Mouse (Mus musculus) adipocyte (in vitro differentiated cells): ENCODE data around the gene Dennd1a.

Source experiments
- DNase-seq: peaks from one replicate; pipeline ENCODE4 v3.0.0-alpha.2; 2016; ENCODE audit warnings: low spot score

Gene Dennd1a

DNA sequence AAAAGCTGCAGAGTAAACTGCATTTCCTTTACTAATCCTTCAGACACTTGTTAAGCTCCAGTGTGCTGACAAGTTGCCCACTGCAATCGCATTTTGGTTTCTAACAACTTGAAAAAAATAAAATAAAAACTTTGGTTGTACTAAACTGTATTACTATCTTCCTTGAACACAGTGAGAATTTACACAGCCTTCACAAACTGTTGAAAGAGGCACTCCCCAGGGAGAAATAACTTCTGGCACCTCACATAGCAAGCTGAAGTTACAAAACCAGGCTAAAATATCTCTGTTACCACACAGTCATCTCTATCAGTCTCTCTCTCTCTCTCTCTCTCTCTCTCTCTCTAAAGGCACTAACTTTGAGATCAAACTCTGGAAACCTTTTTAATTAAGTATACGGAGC, 63.4 kb downstream of the Dennd1a start:
- DNase-seq, result peak; percentile 90

DNA sequence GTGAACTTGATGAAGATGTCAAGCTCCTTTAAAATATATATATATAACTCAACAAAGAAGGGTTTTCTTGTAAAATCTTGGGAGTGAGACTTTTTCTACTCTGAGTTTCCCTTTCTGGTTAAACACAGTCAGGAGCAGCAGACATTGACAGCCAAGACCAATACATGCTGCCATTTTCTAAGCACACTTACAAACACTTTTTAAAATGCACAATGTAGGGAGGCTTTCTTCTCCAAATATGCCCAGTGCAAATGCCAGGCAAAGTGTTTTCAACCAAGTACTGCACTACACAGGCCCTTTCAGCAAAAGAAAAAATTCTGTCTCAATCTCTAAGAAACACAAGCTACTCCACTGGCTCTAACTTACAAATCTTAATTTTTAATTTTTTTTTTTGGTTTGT, 65.7 kb downstream of the Dennd1a start:
- no peak for DNase-seq

DNA sequence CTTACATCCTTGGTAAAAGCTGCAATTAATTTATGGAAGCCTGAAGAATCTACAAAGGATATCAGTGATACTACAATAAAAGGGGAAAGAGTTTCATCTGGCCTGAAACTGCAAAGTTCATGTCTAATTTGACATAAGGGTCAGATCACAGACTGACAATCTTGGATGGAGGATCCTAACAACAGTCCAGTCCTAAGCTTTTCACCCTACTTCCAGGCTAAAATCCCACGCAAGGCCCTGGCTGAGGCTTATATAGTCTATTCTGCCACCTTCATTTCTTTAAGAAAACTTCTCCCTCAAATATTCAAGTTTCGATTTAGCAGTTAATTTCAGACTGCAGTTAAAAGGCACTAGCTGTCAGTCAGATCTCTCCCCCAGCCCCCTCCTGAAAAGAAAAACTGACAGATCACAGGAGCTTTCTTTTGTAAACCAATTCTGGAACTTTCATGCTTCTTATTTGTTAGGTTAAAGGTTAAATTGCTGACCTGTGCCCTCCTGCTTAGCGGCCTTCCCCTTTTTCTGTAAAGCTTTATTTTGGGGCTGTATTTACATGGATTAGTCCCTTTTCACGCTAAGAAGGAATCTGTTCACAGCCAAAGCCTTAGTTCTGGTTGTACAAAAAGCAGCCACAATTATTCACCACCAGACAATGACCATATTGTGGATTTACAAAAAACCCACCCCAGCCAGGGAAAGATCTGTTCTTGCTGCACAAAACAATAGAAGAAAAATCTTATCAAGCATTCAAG, 66.3 kb downstream of the Dennd1a start:
- no peak for DNase-seq

DNA sequence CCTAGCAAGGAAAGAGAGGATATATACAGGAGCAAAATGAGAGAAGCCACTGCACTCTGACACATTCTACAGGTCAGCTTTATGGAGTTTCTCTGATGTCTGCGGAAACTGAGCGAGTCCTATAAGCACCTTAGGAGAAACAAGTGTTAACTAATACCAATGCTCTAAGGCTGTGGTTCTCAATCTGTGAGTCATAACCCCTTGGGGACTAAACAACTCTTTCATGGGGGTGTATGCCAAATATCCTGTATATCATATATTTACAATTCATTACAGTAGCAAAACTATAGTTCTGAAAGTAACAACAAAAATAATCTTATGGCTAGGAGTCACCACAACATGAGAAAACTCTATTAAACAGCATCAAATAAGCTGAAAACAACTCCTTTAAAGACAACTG, 67.5 kb downstream of the Dennd1a start:
- DNase-seq, result no peak

DNA sequence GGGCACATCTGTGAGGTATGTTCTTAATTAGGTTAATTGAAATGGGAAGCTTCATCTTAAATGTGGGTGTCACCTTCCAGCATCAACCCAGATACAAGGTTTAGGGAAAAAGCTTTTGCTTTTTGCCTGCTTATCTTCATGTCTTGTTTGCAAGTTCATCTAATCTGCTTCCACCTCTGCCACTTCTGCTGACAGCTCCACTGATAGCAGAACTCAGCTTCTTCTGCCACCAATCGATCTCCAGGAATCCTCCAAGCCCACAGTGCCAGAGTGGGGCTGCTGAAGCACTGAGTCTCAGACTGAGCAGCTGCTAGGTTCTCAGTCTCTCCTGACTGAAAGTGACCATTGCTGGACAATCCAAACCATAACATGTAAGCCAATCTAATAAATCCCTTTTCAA, 74.1 kb downstream of the Dennd1a start:
- no peak for DNase-seq

DNA sequence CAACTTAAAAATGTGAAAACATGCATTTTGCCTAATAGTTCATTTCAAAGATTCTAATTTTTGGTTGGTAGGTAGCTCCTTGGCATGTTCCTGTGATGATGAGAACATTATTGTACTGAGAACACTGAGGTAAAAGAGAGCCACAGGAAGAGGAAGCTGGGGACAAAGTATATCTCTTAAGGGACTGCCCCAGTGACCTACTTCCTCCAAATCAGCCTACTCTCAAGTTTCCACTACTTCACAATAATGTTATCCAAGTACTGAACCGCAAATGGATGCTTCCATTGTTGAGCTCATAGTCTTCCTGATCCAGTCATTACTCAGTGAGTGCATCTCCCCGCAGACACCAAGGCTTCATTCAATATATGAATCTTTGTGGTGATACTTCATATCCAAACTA, 75.8 kb downstream of the Dennd1a start:
- no peak for DNase-seq

DNA sequence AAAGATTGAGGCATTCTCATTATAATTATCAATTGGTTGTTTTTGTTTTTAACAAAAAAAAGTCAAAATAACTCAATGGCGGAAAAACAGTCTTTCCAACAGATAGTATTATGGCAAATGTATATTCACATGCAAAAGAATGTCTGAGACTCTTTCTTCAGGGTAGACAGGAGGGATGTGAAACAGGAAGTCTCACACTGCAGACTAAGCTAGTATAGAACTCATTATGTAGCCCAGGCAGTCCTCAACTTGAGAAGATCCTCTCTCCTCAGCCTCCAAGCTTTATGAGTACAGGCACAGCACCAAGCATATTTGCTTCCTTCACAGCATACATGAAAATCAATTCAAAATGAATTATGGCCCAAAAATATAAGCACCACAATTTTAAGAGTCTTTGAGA, 79.4 kb downstream of the Dennd1a start:
- no peak for DNase-seq

DNA sequence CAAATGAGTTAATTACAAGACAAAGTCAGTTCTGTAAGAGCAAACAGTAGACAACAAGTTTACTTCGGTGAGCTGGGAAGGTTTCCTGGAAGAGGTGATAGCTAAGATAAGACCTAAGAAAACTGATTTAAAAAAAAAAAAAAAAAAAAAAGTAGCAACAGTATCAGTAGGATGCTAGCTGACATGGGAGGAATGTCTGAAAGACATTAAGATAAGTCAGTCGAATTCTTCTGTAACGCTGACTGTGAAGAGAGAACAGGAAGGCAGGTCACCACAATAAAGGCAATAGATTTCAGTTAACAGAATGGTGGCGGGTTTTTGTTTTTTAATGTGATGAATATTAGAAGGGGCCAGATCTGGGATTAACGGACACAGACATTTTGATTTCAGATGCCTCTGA, 81.9 kb downstream of the Dennd1a start:
- DNase-seq, result no peak

DNA sequence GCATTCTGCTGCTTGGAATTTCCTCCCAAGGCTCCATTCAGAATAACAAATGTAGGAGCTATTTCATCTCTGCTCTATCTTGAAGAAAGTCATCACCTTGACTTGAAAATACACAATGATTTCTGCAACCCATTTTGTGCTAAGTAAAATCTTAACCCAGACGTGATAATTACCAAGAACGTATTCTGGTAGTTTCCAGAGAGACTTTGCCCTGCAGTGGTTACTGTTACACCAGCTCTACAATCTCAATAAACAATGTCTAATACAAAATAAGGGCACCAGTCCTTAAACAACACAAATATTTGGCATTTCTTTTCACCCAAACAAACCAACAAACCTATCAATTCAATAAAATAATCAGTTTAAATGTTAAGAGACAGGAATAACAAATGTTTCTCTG, 82.5 kb downstream of the Dennd1a start:
- DNase-seq, result no peak

DNA sequence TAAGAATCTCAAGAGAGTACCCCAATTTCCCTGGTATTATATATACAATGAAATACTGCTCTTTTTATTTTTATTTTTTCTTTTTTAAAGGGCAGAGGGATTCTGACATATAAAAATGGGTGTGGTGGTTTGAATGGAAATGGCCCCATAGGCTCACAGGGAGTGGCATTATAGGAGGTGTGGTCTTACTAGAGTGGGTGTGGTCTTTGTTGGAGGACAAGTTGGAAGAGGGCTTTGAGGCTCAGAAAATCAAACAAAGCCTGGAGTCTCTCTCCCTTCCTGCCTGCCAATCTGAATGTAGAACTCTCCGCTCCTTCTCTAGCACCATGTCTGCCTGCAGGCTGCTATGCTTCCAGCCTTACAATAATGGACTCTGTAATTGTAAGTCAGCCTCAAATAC, 89.1 kb downstream of the Dennd1a start:
- DNase-seq, result no peak

DNA sequence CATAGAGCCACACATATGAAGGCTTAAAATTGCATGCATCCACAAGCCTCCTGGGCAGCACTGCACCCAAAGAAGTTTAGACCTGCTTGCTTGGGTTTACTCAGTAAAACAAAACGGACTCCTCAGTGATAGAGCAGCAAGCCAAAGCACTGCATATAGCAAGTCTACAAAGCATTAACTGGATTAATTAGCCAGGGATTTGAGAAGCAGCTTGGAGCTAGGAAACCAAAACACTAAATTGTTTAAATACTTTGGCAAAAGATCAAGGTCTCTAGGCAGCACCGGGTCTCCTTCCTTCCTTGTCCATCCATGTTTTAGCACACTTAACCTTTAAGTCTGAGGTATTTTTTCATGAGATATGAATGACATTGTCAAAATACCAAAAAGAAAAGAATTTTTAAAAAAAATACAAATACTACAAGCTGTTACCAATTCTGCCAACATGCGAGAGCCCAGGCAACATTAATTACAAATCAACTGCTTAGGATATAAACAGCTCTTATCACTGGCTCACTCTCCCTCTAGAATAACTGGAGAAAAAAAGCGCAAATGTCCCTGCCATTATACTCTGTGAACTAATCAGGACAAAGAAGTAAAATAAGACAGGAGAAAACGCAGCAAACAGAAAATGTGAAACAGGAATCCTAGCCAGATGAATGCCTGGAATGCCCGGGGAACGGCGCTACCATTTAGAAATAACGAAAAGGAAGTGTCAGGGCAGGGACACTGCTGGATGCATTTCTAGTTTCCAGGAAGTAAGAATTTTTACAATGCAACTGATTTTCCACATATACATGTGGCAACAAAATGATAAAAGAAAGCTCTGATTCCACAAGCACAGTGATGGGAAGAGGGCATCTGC, 90.8 kb downstream of the Dennd1a start:
- no peak for DNase-seq

DNA sequence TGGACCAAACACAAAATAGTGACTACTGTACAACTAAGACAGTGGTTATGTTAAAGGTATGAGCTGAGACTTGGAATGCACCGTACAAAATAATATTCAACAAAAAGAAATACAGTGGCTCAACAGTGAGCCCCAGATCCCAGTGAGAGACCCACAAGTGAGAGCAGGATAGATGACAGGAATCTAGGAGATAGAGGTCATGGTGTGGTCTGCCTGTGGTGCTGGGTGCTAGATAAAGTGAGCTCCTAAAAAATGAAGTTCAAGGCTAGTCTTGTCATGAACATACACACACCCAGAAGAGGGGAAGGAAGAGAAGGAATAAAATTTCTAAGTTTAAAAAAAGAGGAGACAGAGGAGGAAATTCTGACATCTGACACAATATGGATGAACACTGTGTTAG, 95.2 kb downstream of the Dennd1a start:
- DNase-seq, result no peak

DNA sequence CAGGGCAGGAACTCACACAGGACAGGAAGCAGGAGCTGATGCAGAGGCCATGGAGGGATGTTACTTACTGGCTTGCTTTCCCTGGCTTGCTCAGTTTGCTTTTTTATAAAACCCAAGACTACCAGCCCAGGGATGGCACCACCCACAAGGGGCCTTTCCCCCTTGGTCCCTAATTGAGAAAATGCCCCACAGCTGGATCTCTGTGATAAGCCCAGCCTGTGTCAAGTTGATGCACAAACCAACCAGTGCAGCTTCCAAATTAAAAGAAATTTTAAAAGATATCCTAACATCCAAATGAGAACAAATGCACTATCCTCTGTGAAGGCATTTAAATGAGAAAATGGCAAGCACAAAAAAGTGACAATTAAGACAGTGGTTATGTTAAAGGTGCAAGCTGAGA, 95.6 kb downstream of the Dennd1a start:
- DNase-seq, result no peak

DNA sequence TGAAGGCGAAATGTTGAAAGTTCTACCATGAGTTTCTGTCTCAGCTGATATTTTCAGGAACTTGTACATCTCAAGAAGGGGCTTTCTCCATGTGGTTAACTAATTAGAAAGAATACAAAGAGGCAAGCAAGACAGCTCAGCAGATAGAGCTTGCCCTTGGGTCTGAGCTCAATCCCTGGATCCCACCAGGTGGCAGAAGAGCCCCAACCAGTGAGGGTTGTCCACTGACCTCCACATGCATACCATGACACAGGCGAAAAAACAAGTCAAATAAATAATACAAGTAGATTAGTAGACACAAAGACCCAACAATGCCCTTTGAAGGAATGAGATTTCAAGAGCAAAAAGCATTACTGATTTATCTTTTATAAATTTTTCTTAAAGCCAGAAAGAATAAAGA, 100.8 kb downstream of the Dennd1a start:
- peak; percentile 18 for DNase-seq

DNA sequence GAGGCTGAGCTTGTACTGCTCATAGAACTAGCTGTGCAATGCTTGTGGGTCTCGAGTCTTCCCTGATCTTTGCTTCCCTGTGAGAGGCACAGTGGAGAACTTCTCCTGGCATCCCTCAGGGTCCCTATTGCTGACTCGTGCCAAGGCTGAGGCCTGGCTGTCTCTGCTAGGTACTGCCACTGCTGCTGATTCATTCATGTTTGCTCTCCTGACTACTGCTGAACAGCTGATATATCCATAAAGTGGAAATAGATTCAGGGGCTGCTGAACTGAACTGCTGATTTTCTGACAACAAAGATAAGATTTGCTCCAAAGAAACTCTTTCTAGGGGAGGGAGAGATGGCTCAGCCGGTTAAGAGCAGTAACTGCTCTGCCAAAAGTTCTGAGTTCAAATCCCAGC, 102.2 kb downstream of the Dennd1a start:
- no peak for DNase-seq

DNA sequence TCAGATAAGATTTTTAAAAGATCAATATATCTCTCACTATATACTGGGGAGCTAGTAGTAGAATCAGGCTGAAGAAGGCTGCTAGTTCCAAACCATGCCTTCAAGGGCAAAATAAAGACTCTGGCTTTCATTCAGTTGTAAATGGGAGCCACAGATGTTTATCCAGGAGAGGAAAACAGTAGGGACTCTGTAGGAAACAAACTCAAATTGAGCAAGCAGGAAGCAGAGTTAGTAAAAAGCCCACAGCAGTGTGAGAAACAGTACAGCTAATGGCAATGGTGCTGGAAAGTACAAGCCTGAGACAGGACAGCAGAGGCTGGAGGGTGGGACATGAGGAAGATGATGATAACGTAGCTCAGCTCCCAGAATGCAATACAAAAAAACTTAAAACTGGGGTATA, 103.3 kb downstream of the Dennd1a start:
- DNase-seq, result no peak

DNA sequence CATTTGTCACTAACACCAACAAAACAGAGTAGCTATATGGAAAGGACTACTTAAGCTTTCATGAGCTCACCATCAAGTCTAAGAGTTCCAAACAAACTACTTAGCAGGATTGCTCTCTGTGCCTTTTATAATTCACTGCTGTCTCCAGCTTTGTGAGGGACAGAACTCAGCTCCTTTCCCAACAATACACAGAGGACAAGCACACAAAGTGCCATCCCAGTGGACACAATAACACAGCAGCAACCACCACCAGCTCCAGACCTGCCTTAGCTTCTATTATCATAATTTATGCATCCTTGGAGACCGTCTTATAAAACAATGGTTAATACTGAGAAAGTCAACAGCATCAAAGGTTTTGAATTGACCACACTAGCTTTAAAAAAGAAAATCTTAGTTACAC, 104.9 kb downstream of the Dennd1a start:
- DNase-seq, result no peak

DNA sequence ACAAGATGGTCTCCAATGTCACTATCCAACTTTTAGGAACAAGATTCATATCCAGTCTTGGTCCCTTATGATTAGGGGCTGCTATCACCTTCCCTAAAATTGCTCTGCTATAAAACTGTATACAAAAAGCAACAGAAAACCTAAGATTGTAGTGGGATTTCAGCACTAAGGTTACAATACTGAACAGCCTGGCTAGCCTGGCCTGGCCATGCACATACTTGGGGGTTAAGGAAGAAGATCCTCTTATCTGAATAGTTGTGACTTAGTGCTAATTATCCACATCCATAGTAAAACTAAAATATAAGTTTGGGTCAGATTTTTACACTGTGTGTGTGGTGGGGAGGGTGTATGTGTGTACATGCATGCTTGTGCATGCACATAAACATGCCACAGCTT, 109.6 kb downstream of the Dennd1a start:
- no peak for DNase-seq

DNA sequence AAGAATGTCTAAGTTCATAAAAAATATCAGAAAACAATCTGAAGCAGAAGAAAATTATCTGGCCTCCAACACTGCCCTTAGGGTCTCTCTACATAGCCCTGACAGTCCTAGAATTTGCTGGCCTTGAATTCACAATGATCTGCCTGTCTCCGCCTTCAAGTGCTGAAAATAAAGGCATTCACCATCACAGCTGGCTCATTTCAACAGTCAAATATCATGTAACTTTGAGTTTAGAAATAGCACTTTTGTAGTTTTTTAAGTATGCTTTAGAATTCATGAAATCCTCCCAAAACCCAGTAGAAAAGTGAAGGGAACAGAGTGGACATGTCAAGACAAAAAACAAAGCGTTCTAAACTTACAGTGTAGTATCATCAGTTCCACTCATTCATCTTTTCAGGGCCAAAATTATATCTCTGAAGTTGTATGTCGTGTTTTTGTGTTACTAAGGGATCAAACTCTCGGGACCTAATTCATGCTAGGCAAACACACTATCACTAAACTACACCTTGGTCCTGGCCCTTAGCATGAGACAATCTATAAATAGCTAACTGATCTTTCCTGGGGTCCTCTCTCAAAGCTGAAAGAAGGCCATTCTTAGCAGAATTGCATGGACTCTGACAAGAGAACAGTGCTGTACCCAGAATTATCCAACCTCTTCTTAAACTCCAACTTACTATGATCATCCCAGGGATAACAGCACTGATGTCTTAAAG, 110.2 kb downstream of the Dennd1a start:
- DNase-seq, result no peak

DNA sequence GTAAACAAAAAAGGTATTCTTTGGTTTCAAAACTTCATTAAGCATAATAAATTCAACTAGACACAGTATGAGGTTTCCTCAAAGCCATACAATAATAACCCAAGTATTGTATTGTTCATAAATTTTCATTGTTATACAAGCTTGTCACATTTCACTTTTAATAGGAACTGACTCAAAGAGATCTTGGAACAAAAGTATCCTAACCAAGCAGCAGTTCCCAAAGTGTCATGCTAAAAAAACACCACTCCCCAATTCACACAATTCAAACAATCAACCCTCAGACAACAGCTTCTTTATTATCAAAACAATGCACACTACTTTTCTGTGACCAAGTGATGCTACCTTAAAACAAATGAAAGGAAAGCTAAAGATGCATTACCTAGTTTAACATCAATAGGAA, 111.9 kb downstream of the Dennd1a start:
- no peak for DNase-seq

DNA sequence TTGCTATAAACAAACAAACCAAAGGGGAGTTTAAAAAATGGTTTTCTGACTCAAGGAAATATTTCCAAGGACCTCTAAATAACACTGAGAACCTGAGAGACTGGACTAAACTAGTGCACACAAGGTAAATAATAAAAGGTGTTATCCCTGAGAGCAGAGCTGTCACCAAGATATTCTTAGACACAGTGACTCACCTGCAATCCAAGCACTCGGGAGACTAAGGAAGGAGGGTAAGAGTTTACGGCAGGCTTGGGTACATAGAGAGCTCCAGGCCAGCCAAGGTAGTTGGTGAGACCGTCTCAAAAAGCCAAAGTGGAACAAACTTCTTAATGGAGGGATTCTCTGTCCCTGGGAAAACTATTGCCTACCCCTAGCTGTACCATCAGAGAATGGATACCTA, 118.6 kb downstream of the Dennd1a start:
- no peak for DNase-seq

DNA sequence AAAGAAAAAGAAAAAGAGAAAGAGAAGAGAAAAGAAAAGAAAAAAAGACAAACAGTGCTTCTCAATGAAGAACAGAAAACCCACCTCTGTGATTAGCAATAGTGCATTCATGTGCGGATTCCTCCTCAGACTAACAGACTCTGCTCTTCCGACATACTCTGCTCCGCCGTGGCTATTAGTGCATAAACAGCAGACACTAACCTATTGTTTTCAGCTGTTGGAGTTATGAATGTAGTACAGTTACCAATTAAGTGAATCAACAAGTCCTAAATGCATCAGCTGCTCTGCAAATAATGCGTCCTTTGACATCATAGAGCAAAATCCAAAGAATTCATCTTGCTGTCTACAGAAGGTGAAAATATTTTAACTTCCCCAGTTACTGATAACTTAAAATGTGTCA, 121.2 kb downstream of the Dennd1a start:
- no peak for DNase-seq
